Mouse (Mus musculus): ENCODE results near the gene Bbx. TPM values are rescaled to one million over a fixed set of nuclear protein-coding genes. Genes with fewer than 3 reads are reported as not detected.

Gene Bbx
- total RNA-seq, 2 experiments from 2014 or later = 23.0 to 23.3 TPM

DNA sequence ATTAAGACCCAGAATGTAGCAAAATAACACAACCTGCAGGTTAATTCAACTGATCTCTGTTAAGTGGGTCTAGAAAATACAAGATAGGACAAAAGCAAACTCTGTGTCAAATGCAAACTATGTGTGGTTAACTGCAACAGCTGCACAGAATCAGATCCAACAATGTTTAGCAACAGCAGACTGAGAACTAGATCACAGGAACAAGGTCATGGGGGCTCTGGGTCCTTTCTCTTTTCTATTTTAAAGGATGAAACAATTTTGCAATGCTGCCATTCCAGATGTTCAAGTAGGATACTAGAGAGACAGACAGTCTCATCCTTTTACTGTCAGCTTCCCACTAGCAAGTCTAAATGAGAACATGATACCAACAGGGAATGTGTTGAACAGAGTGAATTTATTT lies 170.4 kb downstream of the Bbx start:
- no peak overlapping the region for H3K27ac ChIP-seq
- DNase-seq (ENCODE audit: extremely low spot score in 1 of 2, low spot score in 2 of 2) = no peak
- H3K4me3 ChIP-seq = no peak overlapping the region
- intact Hi-C loops (cut with DNase I) = no loop called here
- TF ChIP-seq CTCF (IDR thresholded peaks at IDR 0.05) = no peak

DNA sequence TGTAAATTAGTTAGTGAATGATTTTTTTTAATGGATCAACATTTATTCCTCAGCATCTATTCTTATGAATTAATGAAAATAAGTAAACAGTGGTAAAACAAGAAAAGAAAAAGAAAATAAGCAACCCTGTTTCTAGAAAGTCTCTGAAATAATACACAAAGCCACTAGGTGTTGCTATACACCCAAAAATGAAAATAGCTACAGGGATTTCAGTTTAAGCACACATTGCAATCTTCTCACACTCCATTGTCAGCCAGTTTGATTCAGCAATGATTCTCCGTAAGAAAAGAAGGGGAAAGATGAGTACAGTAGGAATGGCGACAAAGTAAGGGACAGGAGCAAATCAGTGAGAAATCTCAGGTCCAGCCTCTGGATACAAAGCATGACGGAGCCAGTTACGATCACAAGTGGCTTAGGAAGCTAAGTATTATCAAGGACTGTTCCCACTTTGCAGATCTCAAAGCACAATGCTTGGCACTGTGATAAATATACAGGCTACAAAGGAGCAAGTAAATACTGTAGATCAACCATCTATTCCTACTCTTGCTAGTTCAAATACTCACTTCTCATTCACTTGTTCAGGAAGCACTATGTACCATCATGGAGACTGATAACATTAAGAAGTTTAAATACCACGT lies 177.5 kb downstream of the Bbx start:
- no peak overlapping the region for H3K27ac ChIP-seq
- H3K4me3 ChIP-seq = no peak overlapping the region
- no peak for DNase-seq (ENCODE audit: extremely low spot score in 1 of 2, low spot score in 2 of 2)
- TF ChIP-seq CTCF (IDR thresholded peaks at IDR 0.05) = peak; percentile 80
- intact Hi-C loops (cut with DNase I) = loop anchor here (2.0 to 5.0 kb wide), 4 partner anchors 38 to 482 kb away; no protein-coding TSS in a partner anchor

DNA sequence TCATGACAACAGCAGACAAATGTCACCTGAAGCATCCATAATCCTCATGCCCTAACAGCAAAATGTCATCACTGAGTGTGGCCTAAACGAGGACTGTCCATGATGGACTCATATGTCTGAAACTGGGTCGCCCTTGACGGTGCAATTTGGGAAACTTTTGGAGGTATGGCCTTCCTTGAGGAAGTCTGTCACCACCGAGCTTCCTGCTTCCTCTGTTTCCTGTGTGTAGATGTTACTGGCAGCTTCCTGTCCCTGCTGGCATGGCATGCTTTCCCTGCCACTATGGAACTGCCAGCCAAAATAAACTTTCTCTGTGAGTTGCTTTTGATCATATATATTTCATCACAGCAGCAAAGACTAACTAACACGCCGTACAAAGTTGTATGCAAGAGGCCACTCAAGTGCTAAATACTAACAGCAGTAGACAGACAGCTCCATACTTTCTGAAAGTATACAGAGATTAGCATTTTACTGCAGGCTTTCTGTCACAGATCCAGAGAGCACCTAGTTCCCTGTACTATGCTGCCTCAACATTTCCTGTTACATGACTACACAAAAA lies 180.7 kb downstream of the Bbx start:
- no peak for TF ChIP-seq CTCF (IDR thresholded peaks at IDR 0.05)
- DNase-seq (ENCODE audit: extremely low spot score in 1 of 2, low spot score in 2 of 2) = no peak
- Histone ChIP-seq H3K4me3 (no peak overlapping the region), H3K27ac (no peak overlapping the region)
- intact Hi-C loops (cut with DNase I) = loop anchor here (5.0 kb wide), 1 partner anchor 56 kb away; no protein-coding TSS in a partner anchor

DNA sequence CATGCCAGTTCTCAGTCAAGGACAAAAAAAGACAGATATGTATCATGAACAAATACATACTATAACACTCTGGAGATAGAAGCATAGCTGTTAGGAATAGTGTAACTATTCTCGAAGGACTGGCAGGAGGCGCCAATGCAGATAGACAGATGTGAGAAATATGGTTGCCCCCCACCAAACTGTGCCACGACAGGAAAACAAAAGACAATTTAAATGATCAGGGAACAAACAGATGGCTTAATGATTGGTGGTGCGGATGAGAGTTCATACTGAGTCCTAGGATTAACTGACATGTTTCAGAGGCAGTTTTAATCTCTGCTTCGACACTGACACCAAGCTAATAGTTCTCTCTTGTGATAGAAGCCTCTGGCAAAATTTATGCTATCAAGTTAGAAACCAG lies 181.7 kb downstream of the Bbx start:
- DNase-seq (ENCODE audit: extremely low spot score in 1 of 2, low spot score in 2 of 2) = no peak
- intact Hi-C loops (cut with DNase I) = loop anchor here (5.0 kb wide), 1 partner anchor 57 kb away; no protein-coding TSS in a partner anchor
- Histone ChIP-seq H3K4me3 (no peak overlapping the region), H3K27ac (no peak overlapping the region)
- no peak for TF ChIP-seq CTCF (IDR thresholded peaks at IDR 0.05)

DNA sequence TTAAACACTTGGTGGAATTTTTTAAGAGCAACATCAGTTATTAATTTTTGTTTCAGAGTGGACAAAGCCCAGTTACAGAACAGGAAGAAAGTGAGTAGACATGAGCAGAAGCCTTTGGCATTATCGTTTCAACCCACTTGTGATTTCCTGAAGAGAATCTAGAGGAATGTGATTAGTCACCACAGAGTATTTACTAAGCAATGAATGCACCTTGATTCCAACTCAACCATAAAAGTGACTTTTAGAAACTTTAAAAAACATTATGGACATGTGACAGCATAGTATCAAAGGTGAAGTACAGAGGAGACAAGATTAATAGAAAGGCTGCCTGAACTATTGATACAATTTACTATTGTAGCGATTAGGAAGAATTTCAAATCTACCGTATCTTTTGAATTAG lies 183.2 kb downstream of the Bbx start:
- Histone ChIP-seq H3K4me3 (no peak overlapping the region), H3K27ac (no peak overlapping the region)
- TF ChIP-seq CTCF (IDR thresholded peaks at IDR 0.05) = no peak
- intact Hi-C loops (cut with DNase I) = no loop called here
- no peak for DNase-seq (ENCODE audit: extremely low spot score in 1 of 2, low spot score in 2 of 2)

DNA sequence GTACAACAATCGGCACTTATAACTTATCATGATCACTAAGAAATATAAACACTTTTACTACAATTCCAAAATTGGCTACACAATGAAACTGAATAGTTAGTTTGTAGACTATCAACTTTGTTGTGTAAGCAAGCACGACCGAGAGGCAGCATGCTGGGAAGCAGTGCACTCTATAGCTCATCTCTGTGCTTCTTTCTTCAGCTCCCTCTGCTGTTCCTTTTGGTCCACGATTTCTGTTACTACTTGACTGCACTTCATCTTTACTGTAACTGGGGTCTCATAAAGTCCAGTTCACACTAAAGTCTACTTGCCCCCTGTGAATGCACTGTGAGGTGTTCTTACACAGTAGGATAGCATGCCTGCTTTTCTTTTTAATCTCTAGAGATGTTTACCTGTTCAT lies 189.7 kb downstream of the Bbx start:
- peak; percentile 45 for TF ChIP-seq CTCF (IDR thresholded peaks at IDR 0.05)
- no peak for DNase-seq (ENCODE audit: extremely low spot score in 1 of 2, low spot score in 2 of 2)
- Histone ChIP-seq H3K27ac (no peak overlapping the region), H3K4me3 (no peak overlapping the region)
- intact Hi-C loops (cut with DNase I) = no loop called here

DNA sequence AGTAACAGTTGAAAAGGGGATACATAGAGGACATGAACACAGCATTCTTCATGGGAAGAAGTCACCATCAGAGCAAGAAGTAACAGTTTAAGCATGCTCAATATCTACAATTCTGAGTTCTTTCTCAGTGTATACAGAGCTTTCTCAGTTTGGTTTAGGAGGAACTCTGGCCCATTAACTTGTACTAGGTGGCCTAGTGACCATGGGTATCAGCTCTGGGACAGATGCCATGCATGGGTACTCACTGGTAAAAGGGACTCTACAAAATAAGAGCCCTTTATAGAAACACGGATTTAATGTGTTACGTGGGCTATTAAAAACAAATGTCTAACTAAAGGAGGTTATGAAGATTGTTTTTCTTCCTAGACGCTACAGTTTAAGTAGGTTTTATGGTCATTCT lies 190.6 kb downstream of the Bbx start:
- no peak for TF ChIP-seq CTCF (IDR thresholded peaks at IDR 0.05)
- no peak for DNase-seq (ENCODE audit: extremely low spot score in 1 of 2, low spot score in 2 of 2)
- intact Hi-C loops (cut with DNase I) = no loop called here
- Histone ChIP-seq H3K27ac (no peak overlapping the region), H3K4me3 (no peak overlapping the region)

DNA sequence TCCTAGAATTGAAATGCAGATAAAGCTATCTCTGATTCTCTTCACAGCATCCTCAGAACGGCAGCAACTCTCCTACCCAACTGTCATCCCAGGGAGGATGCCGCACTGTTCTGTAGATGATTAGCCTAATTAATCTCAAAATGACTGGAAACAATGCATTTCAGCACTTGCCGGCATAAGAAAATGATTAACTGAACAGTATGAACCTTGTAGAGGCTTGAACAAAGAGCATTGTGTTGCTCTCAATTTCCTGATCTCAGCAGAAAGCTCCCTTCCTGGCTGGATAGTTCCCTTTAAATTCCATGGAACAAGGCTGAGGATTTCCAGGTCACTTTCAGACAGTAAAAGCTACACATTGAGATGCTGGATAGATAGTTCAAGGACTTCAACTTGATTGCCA lies 197.0 kb downstream of the Bbx start:
- no peak overlapping the region for H3K27ac ChIP-seq
- intact Hi-C loops (cut with DNase I) = no loop called here
- DNase-seq (ENCODE audit: extremely low spot score in 1 of 2, low spot score in 2 of 2) = no peak
- no peak for TF ChIP-seq CTCF (IDR thresholded peaks at IDR 0.05)
- no peak overlapping the region for H3K4me3 ChIP-seq

DNA sequence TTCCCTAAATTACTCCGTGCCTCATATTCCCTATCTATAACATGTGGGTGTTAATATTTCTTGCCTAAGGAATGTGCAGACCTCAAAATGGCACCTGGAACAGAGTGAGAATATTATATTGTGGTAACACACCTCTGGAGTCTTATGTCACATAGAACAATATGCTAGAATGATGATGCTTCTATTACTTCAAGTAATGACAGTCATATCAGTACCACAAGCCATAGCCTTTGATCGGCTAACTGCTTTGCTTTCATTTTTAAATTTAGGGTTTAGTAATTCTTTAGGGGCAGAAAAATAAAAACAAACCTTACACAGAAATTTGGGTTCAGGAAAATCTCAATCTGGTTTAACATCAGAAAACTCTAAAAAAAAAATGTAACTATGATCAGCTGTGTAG lies 201.6 kb downstream of the Bbx start:
- no peak for DNase-seq (ENCODE audit: extremely low spot score in 1 of 2, low spot score in 2 of 2)
- no peak for TF ChIP-seq CTCF (IDR thresholded peaks at IDR 0.05)
- intact Hi-C loops (cut with DNase I) = no loop called here
- H3K4me3 ChIP-seq = no peak overlapping the region
- no peak overlapping the region for H3K27ac ChIP-seq

DNA sequence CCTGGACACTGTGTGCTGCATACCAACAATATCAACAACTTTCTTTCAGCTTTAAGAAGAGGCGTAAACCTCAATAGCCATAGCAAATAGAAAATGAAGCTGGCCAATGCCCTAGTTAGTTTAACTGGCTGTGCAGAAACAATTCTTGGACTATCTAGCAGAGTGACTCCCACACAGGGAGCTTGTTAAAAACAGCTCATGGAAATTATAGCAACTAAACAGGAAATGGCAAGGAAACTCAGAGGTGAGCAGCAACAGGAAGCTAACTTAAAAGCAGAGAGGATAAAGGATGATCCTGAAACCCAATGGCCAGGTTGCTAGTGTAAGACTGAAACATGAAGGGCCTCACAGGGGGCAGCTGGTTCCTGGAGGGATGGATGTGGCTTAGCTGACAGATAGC lies 203.4 kb downstream of the Bbx start:
- no peak overlapping the region for H3K4me3 ChIP-seq
- no peak for TF ChIP-seq CTCF (IDR thresholded peaks at IDR 0.05)
- no peak for DNase-seq (ENCODE audit: extremely low spot score in 1 of 2, low spot score in 2 of 2)
- H3K27ac ChIP-seq = no peak overlapping the region
- intact Hi-C loops (cut with DNase I) = no loop called here

DNA sequence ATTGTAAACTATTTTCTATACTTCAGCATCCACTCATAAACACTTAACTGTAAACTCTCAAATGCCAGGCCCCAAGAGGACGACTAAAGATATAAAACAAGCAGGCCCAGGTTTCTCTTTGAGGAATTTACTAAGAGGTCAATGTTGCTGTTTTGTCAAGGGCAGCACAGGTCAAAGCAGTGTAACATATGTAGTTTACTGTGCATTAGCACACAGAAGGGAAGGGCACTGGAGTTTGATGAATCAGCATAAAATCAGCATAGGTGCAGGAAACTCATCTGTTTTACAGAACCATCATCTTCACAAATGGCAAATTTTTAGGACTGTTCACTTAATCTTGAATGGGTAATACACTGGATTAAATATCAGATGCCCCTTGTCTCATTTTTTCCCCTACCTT lies 205.9 kb downstream of the Bbx start:
- H3K4me3 ChIP-seq = no peak overlapping the region
- intact Hi-C loops (cut with DNase I) = no loop called here
- no peak overlapping the region for H3K27ac ChIP-seq
- no peak for TF ChIP-seq CTCF (IDR thresholded peaks at IDR 0.05)
- DNase-seq (ENCODE audit: extremely low spot score in 1 of 2, low spot score in 2 of 2) = no peak

DNA sequence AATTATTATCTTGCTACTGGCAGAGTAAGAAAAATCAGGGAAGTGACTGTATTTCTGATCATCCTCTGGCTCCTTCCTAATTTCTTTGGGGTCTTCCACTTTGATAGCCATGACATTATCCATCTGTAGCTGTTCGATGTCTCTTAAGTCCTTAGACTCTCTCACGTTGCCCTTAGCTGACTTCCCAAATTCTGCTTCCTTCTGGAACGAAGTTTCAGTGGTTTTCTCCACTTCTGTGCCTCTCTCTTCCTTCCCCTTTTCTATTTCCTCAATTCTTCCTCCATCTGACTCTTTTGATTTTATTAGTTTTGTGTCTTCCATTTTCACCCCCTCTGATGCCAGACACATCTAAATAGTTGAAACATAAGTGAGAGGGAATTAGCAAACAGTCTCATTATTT lies 207.2 kb downstream of the Bbx start:
- intact Hi-C loops (cut with DNase I) = no loop called here
- DNase-seq (ENCODE audit: extremely low spot score in 1 of 2, low spot score in 2 of 2) = no peak
- TF ChIP-seq CTCF (IDR thresholded peaks at IDR 0.05) = no peak
- H3K4me3 ChIP-seq = no peak overlapping the region
- H3K27ac ChIP-seq = no peak overlapping the region
